Mouse (Mus musculus) stomach, postnatal 0 days (tissue): ENCODE measurements around the gene Serpinf2. TPM values are rescaled to one million over a fixed set of nuclear protein-coding genes. Genes with fewer than 3 reads are reported as not detected.

Experiments
- ATAC-seq: fragments of 200-750 bp; cut with Nextera tagmentation; 2 replicates; pipeline ENCODE4 v1.8.0; 2017; ENCODE audit not compliant: low FRiP score, low TSS enrichment
- DNase-seq: peaks from one replicate; pipeline ENCODE4 v3.0.0-alpha.2; 2016; ENCODE audit warnings: low spot score
- H3K27ac ChIP-seq: fragments of 300-500 bp; sonication (generic); replicated peaks from 2 replicates; pipeline ENCODE4 v1.5.1; 2014; ENCODE audit warnings: mild to moderate bottlenecking, control low read depth
- H3K27me3 ChIP-seq: fragments of 300-500 bp; sonication (generic); 2 replicates; pipeline ENCODE4 v1.6.1; 2014; ENCODE audit warnings: low read length; ENCODE audit not compliant: control insufficient read depth, insufficient read depth
- H3K36me3 ChIP-seq: fragments of 300-500 bp; sonication (generic); 2 replicates; pipeline ENCODE4 v1.6.1; 2014; ENCODE audit warnings: low read length, mixed read lengths; ENCODE audit not compliant: control insufficient read depth, insufficient read depth
- H3K4me1 ChIP-seq: fragments of 300-500 bp; sonication (generic); replicated peaks from 2 replicates; pipeline ENCODE4 v1.6.1; 2014; ENCODE audit warnings: antibody characterized with exemption; ENCODE audit not compliant: control insufficient read depth, insufficient read depth
- H3K4me2 ChIP-seq: fragments of 300-500 bp; sonication (generic); replicated peaks from 2 replicates; pipeline ENCODE4 v1.6.1; 2014; ENCODE audit warnings: low read depth, mild to moderate bottlenecking, control low read depth, moderate library complexity
- H3K4me3 ChIP-seq: fragments of 300-500 bp; sonication (generic); 2 replicates; pipeline ENCODE4 v1.5.1; 2014; ENCODE audit warnings: low read depth, low read length, control low read depth
- H3K9ac ChIP-seq: fragments of 300-500 bp; sonication (generic); 2 replicates; pipeline ENCODE4 v1.6.1; 2014; ENCODE audit warnings: mild to moderate bottlenecking, low read length, control low read depth, mixed read lengths
- H3K9me3 ChIP-seq: fragments of 300-500 bp; sonication (generic); 2 replicates; pipeline ENCODE4 v1.6.1; 2016; ENCODE audit warnings: low read length; ENCODE audit not compliant: control insufficient read depth
- CTCF ChIP-seq: IDR thresholded peaks from 2 replicates; pipeline ENCODE4 v1.5.1; 2016; ENCODE audit warnings: antibody characterized with exemption, low read depth, mild to moderate bottlenecking, moderate library complexity
- EP300 ChIP-seq: optimal IDR thresholded peaks from 2 replicates; pipeline ENCODE3; 2016; ENCODE audit warnings: antibody characterized with exemption
- WGBS: fragments of 180-500 bp; shearing (Covaris S2); extraction: QIAGEN DNeasy Blood & Tissue Kit; methylation state at CpG from one replicate; pipeline ENCODE4 v1.1.7; 2014; 5-methylcytosine and 5-hydroxymethylcytosine counted together
- polyA plus RNA-seq: library from polyadenylated mRNA; unstranded; fragments of >200 nt; fragmentation: Nextera tagmentation; extraction: Ambion mirVana; gene quantifications from 2 replicates; pipeline ENCODE4 v1.2.1, GENCODE M21; 2015

The Serpinf2 gene
- polyA plus RNA-seq, 1 experiment from 2014 or later = 17.8 TPM

DNA sequence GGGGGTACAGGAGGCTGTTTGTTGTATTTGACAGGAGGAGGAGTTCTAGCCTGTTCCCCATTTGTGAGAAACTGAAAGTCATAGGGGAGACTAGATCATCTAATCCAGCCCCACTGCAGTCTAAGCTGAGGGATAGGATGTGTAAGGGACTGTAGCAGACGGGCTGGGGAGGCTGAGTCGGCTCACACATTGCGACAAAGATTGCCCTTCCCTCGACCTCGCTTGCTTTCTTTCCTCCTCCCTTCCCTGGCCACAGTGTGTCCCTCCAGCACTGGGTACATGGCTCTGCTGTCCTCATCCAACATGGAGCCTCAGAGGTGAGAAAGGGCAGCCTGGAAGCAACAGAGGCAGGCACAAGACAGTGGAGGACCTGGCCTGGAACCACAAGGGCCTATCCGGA lies 25.7 kb upstream of the Serpinf2 start:
- Histone ChIP-seq H3K27me3 (no peaks in the 10 kb centered on the region), H3K36me3 (no peaks in the 10 kb centered on the region), H3K9me3 (no peaks in the 10 kb centered on the region), H3K4me3 (no peak overlapping the region), H3K4me2 (no peak overlapping the region), H3K27ac (no peak overlapping the region), H3K4me1 (peaks cover 3% of the 10 kb centered on the region; the same call in 1 of the 2 replicates), H3K9ac (no peak overlapping the region)
- WGBS = 83% methylated on average over 6 of the region's 6 CpGs
- ATAC-seq = no peak
- TF ChIP-seq EP300 (no peak), CTCF (no peak)
- no peak for DNase-seq

DNA sequence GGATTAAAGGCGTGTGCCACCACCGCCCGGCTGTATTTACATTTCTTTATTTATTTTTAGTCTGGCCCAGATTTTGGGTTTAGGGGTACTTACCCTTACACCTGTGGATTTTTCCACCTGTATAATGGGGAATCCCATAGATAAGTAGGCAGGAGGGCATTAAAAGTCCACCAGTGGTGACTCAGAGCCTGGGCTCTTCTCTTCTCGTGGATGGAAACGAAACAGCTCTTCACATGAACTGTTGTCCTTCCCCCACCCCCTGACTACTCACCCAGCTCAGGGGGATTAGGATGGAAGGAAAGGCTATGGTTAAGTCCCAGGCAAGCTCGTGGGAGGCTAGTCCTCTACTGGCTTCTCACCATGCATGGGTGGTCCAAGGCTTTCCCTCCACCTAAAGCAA lies 25.0 kb upstream of the Serpinf2 start:
- no peak for ATAC-seq
- no peak for DNase-seq
- TF ChIP-seq CTCF (no peak), EP300 (no peak)
- Histone ChIP-seq H3K4me3 (no peak overlapping the region), H3K4me1 (peaks cover 7% of the 10 kb centered on the region; the same call in 1 of the 2 replicates), H3K4me2 (no peak overlapping the region), H3K27me3 (no peaks in the 10 kb centered on the region), H3K36me3 (no peaks in the 10 kb centered on the region), H3K9ac (no peak overlapping the region), H3K27ac (no peak overlapping the region), H3K9me3 (no peaks in the 10 kb centered on the region)
- WGBS = 78% methylated on average over 6 of the region's 6 CpGs

DNA sequence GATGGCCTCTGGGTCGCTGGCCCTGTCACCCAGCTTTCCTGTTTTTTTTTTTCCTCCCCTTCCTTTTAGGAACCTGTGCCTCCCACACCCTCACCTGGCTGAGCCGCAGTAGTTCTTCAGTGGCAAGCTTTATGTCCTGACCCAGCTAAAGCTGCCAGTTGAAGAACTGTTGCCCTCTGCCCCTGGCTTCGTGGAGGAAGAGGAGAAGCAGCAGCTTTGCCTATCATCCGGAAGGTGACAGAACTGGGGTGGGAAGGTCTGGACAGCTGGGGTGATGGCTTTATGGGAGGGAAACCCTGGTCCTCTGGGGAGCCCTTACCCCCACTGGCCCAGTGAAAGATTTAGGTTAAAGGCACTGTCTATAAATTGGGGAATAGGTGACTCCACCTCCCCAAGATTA lies 24.2 kb upstream of the Serpinf2 start:
- peak overlapping the region; percentile 96; the same call in 1 of the 2 replicates for H3K27ac ChIP-seq
- 58% methylated on average over 4 of the region's 4 CpGs for WGBS

DNA sequence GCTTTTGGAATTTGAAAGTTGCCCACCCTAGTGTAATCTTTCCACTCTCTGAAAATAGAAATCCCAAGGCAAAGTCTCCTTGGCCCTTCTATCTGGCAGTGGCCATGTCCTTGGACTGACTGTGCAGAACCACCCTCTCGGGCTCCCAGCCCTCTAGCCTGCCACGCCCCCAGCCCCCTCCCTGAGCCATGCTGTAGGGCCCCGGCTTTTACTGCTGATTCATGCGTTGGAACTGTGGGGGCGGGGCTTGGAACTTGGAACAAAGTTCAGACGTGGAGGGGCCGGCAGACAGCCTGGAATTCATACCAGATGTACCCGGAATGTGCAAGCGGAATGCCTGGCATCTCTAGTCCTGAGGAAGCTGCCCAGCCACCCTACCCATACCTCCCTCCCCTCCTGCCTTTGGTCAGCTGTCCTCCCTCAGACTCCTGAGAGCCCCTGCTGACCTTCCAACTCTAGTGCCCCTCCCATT lies 23.5 kb upstream of the Serpinf2 start:
- TF ChIP-seq CTCF (no peak), EP300 (no peak)
- Histone ChIP-seq H3K9ac (peak overlapping the region; percentile 76), H3K4me3 (peak overlapping the region; percentile 69), H3K9me3 (no peaks in the 10 kb centered on the region), H3K27me3 (no peaks in the 10 kb centered on the region), H3K4me1 (peaks cover 7% of the 10 kb centered on the region; the same call in 1 of the 2 replicates), H3K36me3 (no peaks in the 10 kb centered on the region), H3K4me2 (peak overlapping the region; percentile 95), H3K27ac (peak overlapping the region; percentile 96)
- ATAC-seq (peak; percentile 60), DNase-seq (peak; percentile 95)
- 0% methylated on average over 9 of the region's 9 CpGs for WGBS

More for the DNA sequence above, 24.2 kb upstream of the Serpinf2 start:
- H3K9me3 ChIP-seq = no peaks in the 10 kb centered on the region
- no peaks in the 10 kb centered on the region for H3K36me3 ChIP-seq
- H3K4me3 ChIP-seq = peak overlapping the region; percentile 69
- H3K4me1 ChIP-seq = peaks cover 7% of the 10 kb centered on the region; the same call in 1 of the 2 replicates
- H3K4me2 ChIP-seq = peak overlapping the region; percentile 95
- DNase-seq = no peak
- 0 out of 2 replicates have a peak overlapping the region, but pooled peaks have one; percentile 8 for H3K9ac ChIP-seq
- no peak for ATAC-seq
- no peaks in the 10 kb centered on the region for H3K27me3 ChIP-seq
- TF ChIP-seq EP300 = no peak
- no peak for TF ChIP-seq CTCF

DNA sequence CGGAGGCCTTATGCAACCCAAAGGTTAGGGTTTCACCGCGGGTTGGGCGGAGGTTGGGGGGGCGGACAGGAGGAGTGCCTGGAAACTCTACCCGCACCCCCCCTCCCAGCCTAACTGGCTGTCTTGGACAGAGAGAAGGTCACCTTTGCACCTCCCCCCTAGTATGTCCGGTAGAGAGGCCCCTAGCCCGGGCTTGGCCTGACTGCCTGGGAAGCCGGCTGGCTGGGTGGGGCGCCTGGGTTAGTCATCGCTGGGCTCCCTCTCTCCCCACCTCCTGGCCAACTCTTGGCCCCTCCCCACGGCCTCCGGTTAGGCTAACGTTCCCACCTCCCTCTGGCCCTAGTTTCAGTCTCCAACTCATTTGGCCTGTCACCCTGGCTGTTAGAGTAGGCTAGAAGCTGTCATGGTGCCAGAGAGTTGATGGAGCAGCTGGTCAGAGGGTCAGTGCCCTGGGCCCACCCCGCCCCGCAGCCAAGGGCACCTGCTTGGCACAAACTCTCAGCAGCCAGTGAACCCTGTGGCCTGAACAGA lies 22.9 kb upstream of the Serpinf2 start:
- WGBS = 6% methylated on average over 11 of the region's 16 CpGs

DNA sequence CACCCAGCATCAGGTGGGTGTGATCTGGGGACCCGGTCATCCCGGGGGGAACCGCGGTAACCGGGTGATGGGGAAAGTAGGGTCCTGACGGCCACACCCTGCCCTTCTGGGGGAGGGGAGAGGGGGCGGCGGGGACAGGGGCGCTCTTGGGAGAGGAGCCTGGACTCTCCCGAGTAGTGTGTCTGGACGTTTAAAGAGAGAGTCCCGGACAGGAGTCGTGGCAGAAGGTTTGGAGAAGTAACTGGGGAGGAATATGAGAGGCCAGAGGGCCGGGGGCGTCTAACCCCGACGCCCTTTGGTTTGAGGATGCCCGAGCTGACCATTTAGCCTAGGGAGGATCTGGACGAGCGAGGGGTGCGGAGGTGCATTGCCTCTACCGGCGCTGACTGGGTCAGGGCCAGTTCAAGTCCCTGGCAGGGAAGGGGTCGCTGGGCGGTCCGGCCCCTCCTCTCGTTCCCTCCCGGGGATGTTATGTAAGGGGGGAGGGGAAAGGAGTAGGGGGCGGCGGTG lies 22.4 kb upstream of the Serpinf2 start:
- Histone ChIP-seq H3K9ac (peak overlapping the region; percentile 76), H3K27ac (peak overlapping the region; percentile 96), H3K4me1 (peaks cover 7% of the 10 kb centered on the region; the same call in 1 of the 2 replicates), H3K4me3 (peak overlapping the region; percentile 69), H3K36me3 (no peaks in the 10 kb centered on the region), H3K27me3 (no peaks in the 10 kb centered on the region), H3K9me3 (no peaks in the 10 kb centered on the region), H3K4me2 (peak overlapping the region; percentile 95)
- no peak for TF ChIP-seq CTCF
- no peak for TF ChIP-seq EP300
- peak; percentile 1; the same call in 1 of the 2 replicates for ATAC-seq
- under 1% methylated on average over 24 of the region's 30 CpGs for WGBS
- no peak for DNase-seq

More for the DNA sequence above, 22.9 kb upstream of the Serpinf2 start:
- Histone ChIP-seq H3K27ac (peak overlapping the region; percentile 96), H3K9me3 (no peaks in the 10 kb centered on the region), H3K4me3 (peak overlapping the region; percentile 69), H3K4me1 (peaks cover 7% of the 10 kb centered on the region; the same call in 1 of the 2 replicates), H3K27me3 (no peaks in the 10 kb centered on the region), H3K36me3 (no peaks in the 10 kb centered on the region), H3K4me2 (peak overlapping the region; percentile 95), H3K9ac (peak overlapping the region; percentile 76)
- ATAC-seq (peak; percentile 61), DNase-seq (peak; percentile 91)
- TF ChIP-seq EP300 = peak; percentile 20
- no peak for TF ChIP-seq CTCF
